Mouse (Mus musculus) neural tube, embryonic 14.5 days (tissue): ENCODE measurements around the gene A4galt. TPM values are rescaled to one million over a fixed set of nuclear protein-coding genes. Genes with fewer than 3 reads are reported as not detected.

Source experiments
- ATAC-seq: fragments of 200-750 bp; cut with Nextera tagmentation; 2 replicates; pipeline ENCODE4 v1.8.0; 2017; ENCODE audit warnings: low read depth, mild to moderate bottlenecking, moderate TSS enrichment, moderate library complexity
- H3K27ac ChIP-seq: fragments of 300-500 bp; sonication (generic); 2 replicates; pipeline ENCODE4 v1.5.1; 2014; ENCODE audit warnings: low read depth, mild to moderate bottlenecking, control low read depth, low read length, moderate library complexity, mixed read lengths
- H3K27me3 ChIP-seq: fragments of 300-500 bp; sonication (generic); 2 replicates; pipeline ENCODE4 v1.6.1; 2014; ENCODE audit warnings: low read length; ENCODE audit not compliant: control insufficient read depth, insufficient read depth
- H3K36me3 ChIP-seq: fragments of 300-500 bp; sonication (generic); 2 replicates; pipeline ENCODE4 v1.6.1; 2014; ENCODE audit warnings: low read length, mixed read lengths; ENCODE audit not compliant: control insufficient read depth, insufficient read depth
- H3K4me1 ChIP-seq: fragments of 300-500 bp; sonication (generic); 2 replicates; pipeline ENCODE4 v1.6.1; 2014; ENCODE audit warnings: low read length; ENCODE audit not compliant: control insufficient read depth, insufficient read depth
- H3K4me2 ChIP-seq: fragments of 300-500 bp; sonication (generic); 2 replicates; pipeline ENCODE4 v1.6.1; 2014; ENCODE audit warnings: mild to moderate bottlenecking, low read depth, low read length, control low read depth
- H3K4me3 ChIP-seq: fragments of 300-500 bp; sonication (generic); 2 replicates; pipeline ENCODE4 v1.5.1; 2014; ENCODE audit warnings: low read depth, low read length, control low read depth, mixed read lengths
- H3K9ac ChIP-seq: fragments of 300-500 bp; sonication (generic); replicated peaks from 2 replicates; pipeline ENCODE4 v1.6.1; 2014; ENCODE audit warnings: low read depth, mild to moderate bottlenecking, control low read depth, low read length, mixed read lengths
- H3K9me3 ChIP-seq: fragments of 300-500 bp; sonication (generic); 2 replicates; pipeline ENCODE4 v1.6.1; 2016; ENCODE audit warnings: low read length; ENCODE audit not compliant: control insufficient read depth
- WGBS: fragments of 180-500 bp; shearing (Covaris S2); extraction: QIAGEN DNeasy Blood & Tissue Kit; methylation state at CpG from one replicate; pipeline ENCODE4 v1.1.7; 2014; 5-methylcytosine and 5-hydroxymethylcytosine counted together
- polyA plus RNA-seq: library from polyadenylated mRNA; unstranded; fragments of >200 nt; fragmentation: Nextera tagmentation; extraction: Ambion mirVana; gene quantifications from 2 replicates; pipeline ENCODE4 v1.2.1, GENCODE M21; 2014

The A4galt gene
- polyA plus RNA-seq, 1 experiment from 2014 or later: 0.91 TPM

DNA sequence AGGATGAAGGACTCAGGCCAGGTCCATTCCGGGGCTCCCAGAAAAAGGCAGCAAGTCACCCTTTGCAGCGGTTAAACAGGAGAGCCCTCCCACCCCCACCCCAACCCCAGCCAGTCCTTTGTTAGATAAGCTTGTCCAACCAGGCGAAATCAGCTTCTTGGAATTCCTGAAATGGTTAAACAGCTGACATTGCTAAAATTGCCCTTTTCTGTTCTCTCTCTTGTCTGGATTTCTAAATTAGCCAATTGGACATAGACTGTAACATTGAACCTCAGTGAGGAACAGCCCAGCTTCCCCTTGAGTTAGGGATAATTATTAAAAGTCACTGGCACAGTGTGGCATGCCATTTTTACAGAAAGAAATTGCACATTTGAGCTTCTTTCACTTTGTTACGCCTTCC, 49.2 kb downstream of the A4galt start:
- Histone ChIP-seq H3K9me3 (no peaks in the 10 kb centered on the region), H3K27ac (no peak overlapping the region), H3K9ac (no peak overlapping the region), H3K36me3 (no peaks in the 10 kb centered on the region), H3K4me1 (no peaks in the 10 kb centered on the region), H3K27me3 (no peaks in the 10 kb centered on the region), H3K4me2 (no peak overlapping the region), H3K4me3 (no peak overlapping the region)
- no peak for ATAC-seq
- WGBS: 79% methylated on average over 4 of the region's 4 CpGs

DNA sequence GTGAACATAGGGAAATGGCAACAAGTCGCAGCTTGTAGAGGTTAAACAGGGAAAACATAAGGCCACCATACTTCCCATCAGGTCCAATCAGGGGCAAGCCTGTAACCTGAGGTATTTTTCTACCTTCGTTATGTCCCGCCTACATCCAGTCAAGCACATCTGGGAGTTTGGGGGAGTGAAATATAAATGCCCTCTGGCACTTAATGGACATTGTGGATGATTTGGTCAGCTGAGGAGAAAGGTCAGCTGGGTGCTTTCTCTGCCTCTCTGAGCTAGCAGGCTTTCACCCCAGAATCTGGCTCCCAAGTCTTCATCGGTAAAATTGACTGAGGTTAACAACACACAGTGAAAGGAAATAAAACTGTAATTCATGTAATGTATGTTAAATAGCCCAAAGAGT, 58.2 kb downstream of the A4galt start:
- 90% methylated on average over 4 of the region's 4 CpGs for WGBS
- no peak overlapping the region for H3K9ac ChIP-seq
- no peaks in the 10 kb centered on the region for H3K4me1 ChIP-seq
- no peaks in the 10 kb centered on the region for H3K36me3 ChIP-seq
- ATAC-seq: no peak
- H3K9me3 ChIP-seq: no peaks in the 10 kb centered on the region
- no peak overlapping the region for H3K27ac ChIP-seq
- no peak overlapping the region for H3K4me3 ChIP-seq
- H3K27me3 ChIP-seq: no peaks in the 10 kb centered on the region
- H3K4me2 ChIP-seq: no peak overlapping the region

DNA sequence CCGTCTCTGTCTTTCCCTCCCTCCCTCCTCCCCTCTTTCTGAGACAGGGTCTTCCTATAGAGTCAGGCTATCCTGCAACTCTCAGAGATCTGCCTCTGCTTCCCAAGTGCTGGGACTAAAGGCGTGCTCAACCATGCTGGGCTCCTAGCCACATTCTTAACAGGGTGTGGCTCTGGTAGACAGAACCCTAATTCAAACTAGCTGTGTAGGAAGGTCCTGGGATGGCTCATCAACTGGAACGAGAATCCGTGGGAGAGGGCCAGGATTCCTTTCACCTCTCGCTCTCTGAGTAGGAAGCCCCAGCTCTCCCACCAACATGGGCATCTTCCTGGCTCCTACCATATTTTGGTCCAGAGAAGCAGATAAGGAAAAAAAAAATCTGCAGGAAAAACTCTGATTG, 69.2 kb downstream of the A4galt start:
- Histone ChIP-seq H3K4me1 (no peaks in the 10 kb centered on the region), H3K9ac (no peak overlapping the region), H3K4me2 (no peak overlapping the region), H3K27ac (no peak overlapping the region), H3K27me3 (no peaks in the 10 kb centered on the region), H3K9me3 (no peaks in the 10 kb centered on the region), H3K36me3 (no peaks in the 10 kb centered on the region), H3K4me3 (no peak overlapping the region)
- WGBS: 80% methylated on average over 5 of the region's 5 CpGs
- ATAC-seq: no peak

DNA sequence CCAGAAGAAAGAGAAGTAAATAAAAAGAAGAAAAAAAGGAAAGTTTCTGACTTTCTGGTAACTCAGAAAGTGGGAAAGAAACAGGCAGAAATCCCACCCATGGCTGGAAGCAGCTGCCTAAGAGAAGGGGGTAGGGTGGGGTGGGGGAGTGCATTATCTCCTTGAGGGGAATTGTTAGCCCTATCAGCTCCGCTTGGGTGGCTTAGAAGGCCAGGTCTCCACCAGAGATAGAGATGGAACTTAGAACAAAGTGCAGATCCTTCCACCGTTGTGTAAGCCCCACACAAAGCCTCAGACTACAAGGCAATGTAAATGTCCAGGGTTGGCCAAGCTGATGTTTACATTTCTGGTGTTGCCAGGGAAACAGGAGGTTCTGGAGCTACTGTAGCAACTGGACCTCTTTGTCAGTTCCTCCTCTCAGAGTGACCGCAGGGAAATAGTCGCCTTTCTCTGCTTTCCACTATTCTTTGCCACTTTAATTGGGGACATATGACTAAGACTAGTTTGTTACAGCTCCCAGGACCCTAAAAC, 69.7 kb downstream of the A4galt start:
- no peak for ATAC-seq
- H3K4me3 ChIP-seq: no peak overlapping the region
- H3K9ac ChIP-seq: no peak overlapping the region
- no peaks in the 10 kb centered on the region for H3K36me3 ChIP-seq
- H3K9me3 ChIP-seq: no peaks in the 10 kb centered on the region
- no peaks in the 10 kb centered on the region for H3K27me3 ChIP-seq
- WGBS: 58% methylated on average over 4 of the region's 4 CpGs
- H3K4me2 ChIP-seq: no peak overlapping the region
- H3K4me1 ChIP-seq: no peaks in the 10 kb centered on the region
- no peak overlapping the region for H3K27ac ChIP-seq

DNA sequence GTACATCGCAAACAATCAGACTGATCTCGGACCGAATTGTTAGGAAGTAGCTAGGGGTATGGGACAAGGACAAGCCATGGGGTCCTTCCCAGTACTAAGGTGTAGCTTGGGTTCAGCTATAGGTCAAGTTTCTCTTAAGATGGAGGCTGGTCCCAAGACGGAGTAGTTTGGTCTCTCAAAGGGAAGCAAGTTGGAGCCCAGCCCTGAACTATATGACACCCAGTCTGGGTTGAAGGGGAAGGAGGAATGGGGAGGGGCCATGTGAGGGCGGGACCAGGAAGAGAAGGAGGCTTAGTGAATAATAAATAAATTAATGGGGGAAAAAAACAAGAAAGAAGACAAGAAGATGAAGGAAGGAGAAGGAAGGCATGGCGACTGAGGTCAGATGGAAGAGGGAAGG, 71.6 kb downstream of the A4galt start:
- no peak for ATAC-seq
- Histone ChIP-seq H3K4me3 (no peak overlapping the region), H3K9ac (no peak overlapping the region), H3K36me3 (no peaks in the 10 kb centered on the region), H3K27ac (no peak overlapping the region), H3K4me1 (no peaks in the 10 kb centered on the region), H3K27me3 (no peaks in the 10 kb centered on the region), H3K4me2 (no peak overlapping the region), H3K9me3 (no peaks in the 10 kb centered on the region)
- WGBS: 84% methylated on average over 6 of the region's 6 CpGs

Other genes with a start within 250 kb of the A4galt start
- gene Nfam1, start 218.5 kb downstream of the A4galt start, polyA plus RNA-seq: 0.31 and 1.8 TPM in 2 replicates
- gene Serhl, start 162.3 kb downstream of the A4galt start, polyA plus RNA-seq: 22.3 and 37.8 TPM in 2 replicates
- 52.1 and 70.5 TPM in 2 replicates for gene Rrp7a, start 129.0 kb downstream of the A4galt start, polyA plus RNA-seq
- gene Poldip3, start 102.4 kb downstream of the A4galt start, polyA plus RNA-seq: 153 and 155 TPM in 2 replicates
- gene Cyb5r3, start 79.2 kb downstream of the A4galt start, polyA plus RNA-seq: 122 and 139 TPM in 2 replicates
- 37.4 and 40.3 TPM in 2 replicates for gene Arfgap3, start 98.5 kb upstream of the A4galt start, polyA plus RNA-seq
- gene Pacsin2, start 212.8 kb upstream of the A4galt start, polyA plus RNA-seq: 17.4 and 20.7 TPM in 2 replicates